Mouse (Mus musculus) embryonic fibroblast, embryonic 13.5 days (primary cell): Measurements from ENCODE around the gene Phkb.

Experiments used
- CTCF ChIP-seq: IDR thresholded peaks from 2 replicates; pipeline ENCODE4 v1.5.1; 2011; ENCODE audit warnings: mild to moderate bottlenecking, control low read depth, low read length, moderate library complexity, borderline replicate concordance; ENCODE audit not compliant: insufficient read depth
- POLR2A ChIP-seq: IDR thresholded peaks from 2 replicates; pipeline ENCODE4 v1.6.1; 2011; ENCODE audit warnings: low read depth, mild to moderate bottlenecking, control low read depth, low read length, moderate library complexity

DNA sequence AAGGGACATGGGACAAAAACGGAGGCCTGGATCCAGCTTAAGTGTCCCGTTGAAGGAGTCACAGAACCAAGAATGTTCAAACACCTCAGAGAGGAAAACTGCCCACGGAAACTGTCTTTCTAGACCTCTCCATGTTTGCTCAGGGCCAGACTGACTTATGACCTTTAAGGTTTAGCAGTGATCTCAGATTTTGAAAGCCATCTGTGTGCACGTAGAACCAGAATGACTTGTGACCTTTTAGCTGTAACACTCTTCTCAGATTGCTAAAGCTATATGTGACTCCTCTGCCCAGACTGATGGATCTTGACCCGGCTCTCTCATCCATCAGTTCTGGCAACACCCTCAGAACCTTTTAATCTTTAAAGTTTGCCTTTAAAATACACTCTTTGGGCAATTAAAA lies 19.9 kb downstream of the Phkb start:
- TF ChIP-seq POLR2A (no peak), CTCF (no peak)
